Mouse (Mus musculus) ovary, adult 18-20 months (tissue): ENCODE results near the gene Cbx2.

Experiments
- DNase-seq: peaks from one replicate; pipeline ENCODE4 v3.0.0; 2022; ENCODE audit warnings: low spot score, mixed read lengths

The Cbx2 gene

GRCm38 (mm10) chr11:119042466-119043272 lies 19.9 kb downstream of the Cbx2 start:
- DNase-seq, result no peak

- no peak for DNase-seq
Measured at GRCm38 (mm10) chr11:119043273-119043540, 20.4 kb downstream of the Cbx2 start.

- DNase-seq, result no peak
Measured at GRCm38 (mm10) chr11:119043761-119044550, 21.2 kb downstream of the Cbx2 start.

- DNase-seq, result no peak
Measured at GRCm38 (mm10) chr11:119044551-119045337, 22.0 kb downstream of the Cbx2 start.

- no peak for DNase-seq
Measured at GRCm38 (mm10) chr11:119046601-119047245, 24.0 kb downstream of the Cbx2 start.

- no peak for DNase-seq
Measured at GRCm38 (mm10) chr11:119047261-119048132, 24.7 kb downstream of the Cbx2 start.

GRCm38 (mm10) chr11:119048133-119048510 lies 25.4 kb downstream of the Cbx2 start:
- no peak for DNase-seq

GRCm38 (mm10) chr11:119050361-119050760 lies 27.6 kb downstream of the Cbx2 start:
- DNase-seq, result no peak

- DNase-seq, result no peak
Measured at GRCm38 (mm10) chr11:119051426-119051825, 28.7 kb downstream of the Cbx2 start.

- no peak for DNase-seq
Measured at GRCm38 (mm10) chr11:119051927-119052660, 29.3 kb downstream of the Cbx2 start.

- DNase-seq, result no peak
Measured at GRCm38 (mm10) chr11:119052661-119053256, 30.0 kb downstream of the Cbx2 start.

GRCm38 (mm10) chr11:119053257-119053670 lies 30.5 kb downstream of the Cbx2 start:
- peak; percentile 78 for DNase-seq

- no peak for DNase-seq
Measured at GRCm38 (mm10) chr11:119053738-119054350, 31.1 kb downstream of the Cbx2 start.

- DNase-seq, result no peak
Measured at GRCm38 (mm10) chr11:119054351-119055345, 31.9 kb downstream of the Cbx2 start.

GRCm38 (mm10) chr11:119055571-119056131 lies 32.9 kb downstream of the Cbx2 start:
- no peak for DNase-seq

GRCm38 (mm10) chr11:119056301-119057211 lies 33.8 kb downstream of the Cbx2 start:
- no peak for DNase-seq

- no peak for DNase-seq
Measured at GRCm38 (mm10) chr11:119057291-119057690, 34.5 kb downstream of the Cbx2 start.
